Mouse (Mus musculus) retina, embryonic 14.5 days (tissue): ENCODE results near the gene Rapgef3.
A peak's percentile ranks its signal among the peaks of the same experiment; 100 is the strongest.

Source experiments
- DNase-seq: peaks from one replicate; pipeline ENCODE4 v3.0.0-alpha.2; 2015; ENCODE audit warnings: low spot score

The Rapgef3 gene

DNA sequence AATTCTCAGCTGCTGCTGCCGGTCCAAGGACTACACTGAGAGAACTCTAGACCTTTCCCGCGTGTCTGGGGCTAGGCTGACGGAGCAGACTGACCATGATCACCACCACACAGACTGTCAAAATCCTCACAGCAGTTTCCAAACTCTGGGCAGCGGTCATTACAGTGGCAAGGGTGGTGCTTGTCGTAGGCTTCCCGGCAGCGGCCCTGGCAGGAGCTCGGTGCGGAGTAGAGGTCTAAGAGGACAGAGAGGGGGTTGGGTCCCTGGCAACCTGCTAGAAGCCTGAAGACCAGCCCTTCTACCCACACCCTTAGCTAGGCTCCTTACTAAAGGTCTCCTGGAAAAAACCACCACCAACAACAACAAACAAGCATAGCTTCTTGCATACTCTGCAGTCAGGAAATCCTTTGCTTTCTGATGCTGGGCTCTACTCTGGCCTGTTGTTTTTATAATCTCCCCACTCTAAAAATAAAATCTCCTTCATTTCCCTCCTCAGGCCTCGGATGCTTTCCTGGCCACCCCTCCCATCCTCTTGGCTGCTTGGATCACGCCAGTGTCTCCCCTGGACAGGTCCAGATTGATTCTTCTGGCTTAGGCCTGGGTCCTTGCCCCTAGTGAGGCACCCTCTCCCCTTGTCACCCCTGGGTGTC, 47.6 kb downstream of the Rapgef3 start:
- no peak for DNase-seq

DNA sequence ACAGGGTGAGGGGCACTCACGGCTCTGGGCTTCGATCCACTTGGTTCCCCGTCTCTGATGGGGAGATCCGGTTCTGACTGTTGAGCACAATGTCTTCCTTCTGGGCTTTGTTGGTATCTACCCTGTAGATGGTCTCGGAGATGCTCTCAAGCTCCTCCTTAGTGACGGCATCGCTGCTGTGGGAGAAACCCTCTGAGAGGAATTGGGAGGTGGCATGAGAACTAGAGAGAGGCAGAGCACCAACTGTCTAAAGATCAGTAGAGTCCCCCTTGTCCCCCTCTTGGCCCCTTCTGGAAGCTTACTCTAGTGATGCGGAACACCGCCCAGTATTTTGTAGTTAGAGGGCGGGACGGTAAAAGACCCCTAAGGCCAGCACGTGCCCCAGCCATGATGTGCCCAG, 48.3 kb downstream of the Rapgef3 start:
- DNase-seq, result no peak

DNA sequence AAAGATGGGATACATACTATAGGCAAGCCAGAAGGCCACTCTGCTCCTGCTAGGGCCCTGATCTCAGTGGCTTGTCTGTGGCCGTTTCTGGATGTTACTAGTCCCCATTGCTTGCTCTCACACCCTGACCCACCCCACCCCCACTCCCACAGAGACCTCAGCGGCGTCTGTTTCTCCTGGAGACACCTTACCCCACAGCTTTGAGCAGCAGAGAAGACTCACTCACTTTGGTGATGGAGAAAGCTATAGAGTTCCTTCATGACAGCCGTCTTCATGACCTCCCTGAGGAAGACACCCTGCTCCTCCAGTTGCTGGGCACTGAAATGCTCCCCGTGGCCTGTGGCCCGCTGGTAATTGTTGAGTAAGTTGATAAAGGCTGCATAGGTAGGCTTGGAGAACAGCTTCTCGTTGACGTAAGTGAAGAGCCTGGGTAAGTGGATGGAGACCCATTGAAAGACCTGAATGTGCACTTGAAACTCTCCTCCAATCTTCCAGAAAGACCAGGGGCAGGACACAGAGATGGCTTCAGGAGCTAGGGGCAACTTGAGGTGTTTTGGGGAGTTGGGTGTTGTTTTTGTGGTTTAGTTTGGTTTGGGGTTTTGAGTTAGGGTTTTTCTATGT, 49.1 kb downstream of the Rapgef3 start:
- no peak for DNase-seq

DNA sequence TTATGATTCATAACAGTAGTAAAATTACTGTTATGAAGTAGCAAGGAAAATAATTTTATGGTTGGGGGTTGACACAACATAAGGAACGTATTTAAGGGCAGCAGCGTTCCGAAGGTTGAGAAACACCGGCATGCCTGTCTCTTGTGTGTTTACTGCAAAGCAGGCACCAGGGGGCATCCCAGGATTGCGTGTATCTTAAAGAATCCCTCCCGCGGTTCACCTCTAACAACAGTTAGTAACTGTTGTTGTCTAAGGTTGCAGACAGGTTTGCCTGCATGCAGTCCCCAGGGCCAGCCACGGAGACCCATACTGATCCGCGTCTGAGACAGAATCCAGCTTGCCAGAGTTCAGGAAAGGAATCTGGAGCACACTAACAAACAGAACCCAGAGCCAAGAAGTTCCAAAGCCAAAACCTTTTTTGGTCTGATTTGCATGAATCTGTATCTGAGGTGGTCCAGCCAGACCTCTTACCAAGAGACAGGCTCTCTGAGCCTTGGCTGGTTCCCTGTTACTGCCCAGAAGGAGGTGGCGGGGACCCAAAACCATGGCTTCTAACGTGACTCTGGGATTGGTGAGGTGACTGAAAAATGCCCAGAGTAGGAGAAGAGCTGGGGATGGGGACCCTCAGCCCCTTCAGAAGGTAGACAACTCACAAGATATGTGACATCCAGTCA, 49.8 kb downstream of the Rapgef3 start:
- DNase-seq, result peak; percentile 74

DNA sequence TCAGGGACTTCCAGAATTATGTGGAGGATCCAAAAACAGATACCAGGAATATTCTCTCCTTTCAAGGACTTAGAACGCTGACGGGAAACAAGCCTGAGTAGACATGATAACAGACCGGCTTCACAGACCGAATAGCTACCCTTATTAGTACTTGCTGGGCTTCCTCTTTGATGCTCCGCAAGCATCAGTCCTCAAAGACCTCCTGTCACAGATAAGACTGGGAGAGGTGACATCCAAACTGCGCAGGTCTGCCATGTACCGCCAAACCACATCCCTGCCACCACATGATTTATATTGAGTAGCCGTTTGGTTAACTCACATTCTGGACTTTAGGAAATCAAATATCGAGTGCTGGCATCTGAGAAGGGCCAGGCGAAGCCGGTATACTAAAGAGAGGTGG, 51.0 kb downstream of the Rapgef3 start:
- DNase-seq, result no peak

DNA sequence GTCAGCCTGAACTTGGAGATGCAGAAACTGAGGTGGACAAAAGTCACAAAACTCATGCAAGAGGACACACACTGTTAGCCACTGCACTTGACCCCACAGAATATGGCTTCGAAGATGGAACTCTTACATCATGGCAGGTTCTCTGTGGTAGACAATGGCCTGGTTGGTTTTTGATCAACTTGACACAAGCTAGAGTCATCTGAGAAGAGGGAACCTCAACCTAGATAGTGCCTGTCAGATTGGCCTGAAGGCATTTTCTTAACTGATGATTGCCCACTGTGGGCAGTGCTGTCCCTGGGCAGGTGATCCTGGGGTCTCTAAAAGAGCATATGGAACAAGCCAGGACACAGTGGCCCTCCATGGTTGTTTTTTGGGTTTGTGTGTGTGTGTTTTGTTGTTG, 52.0 kb downstream of the Rapgef3 start:
- no peak for DNase-seq

DNA sequence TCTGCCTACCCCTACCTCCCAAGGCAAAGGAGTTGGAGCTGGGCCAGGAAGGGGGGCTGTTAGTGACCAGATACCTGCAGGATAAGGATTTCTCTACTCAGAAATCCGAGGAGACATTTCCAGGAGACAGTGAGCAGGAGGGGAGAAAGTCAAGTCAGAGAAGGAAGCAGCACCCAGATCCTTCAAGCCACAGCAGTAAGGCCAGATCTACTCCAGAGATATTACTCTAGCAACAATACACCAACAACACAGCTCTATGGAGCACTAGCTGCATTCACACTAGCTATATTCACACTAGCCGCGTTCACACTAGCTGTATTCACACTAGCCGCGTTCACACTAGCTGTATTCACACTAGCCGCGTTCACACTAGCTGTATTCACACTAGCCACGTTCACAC, 52.7 kb downstream of the Rapgef3 start:
- DNase-seq, result no peak

DNA sequence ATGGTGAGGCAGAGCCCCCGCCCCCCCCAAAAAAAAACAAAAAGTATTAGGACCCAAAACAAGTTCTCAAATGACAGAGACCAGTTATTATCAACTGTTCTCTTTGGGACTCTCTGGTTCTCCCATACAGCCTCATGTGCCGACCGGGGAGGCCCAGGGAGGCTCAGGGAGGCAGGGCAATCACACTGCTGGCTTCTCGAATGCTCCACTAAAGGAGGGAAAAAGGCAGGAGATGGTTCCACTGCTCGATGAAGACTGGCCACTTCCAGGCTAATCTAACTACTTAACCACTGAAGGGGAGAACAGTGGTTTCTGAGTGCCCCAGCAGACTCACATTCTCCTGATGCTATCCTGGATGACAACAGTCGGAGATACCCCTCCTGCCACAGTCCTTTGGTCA, 55.2 kb downstream of the Rapgef3 start:
- no peak for DNase-seq

DNA sequence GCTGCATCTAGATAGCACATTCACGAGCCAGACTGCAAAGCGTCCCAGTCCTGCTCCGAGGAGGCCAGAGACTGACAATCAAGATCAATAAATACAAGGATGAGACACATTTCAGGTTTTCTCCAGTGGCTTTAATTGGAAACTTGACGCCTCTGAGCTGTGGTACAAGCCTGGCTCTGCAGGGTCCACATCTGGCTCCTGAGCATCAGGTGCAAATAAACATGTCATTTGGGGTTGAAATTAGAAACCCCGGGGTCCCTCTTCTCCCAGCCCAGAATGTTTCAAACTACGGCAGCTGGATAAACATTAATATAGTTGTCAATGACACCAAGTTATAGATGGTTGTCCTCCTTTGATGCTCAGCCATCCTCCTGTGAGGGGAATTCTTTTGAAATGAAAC, 56.9 kb downstream of the Rapgef3 start:
- no peak for DNase-seq

DNA sequence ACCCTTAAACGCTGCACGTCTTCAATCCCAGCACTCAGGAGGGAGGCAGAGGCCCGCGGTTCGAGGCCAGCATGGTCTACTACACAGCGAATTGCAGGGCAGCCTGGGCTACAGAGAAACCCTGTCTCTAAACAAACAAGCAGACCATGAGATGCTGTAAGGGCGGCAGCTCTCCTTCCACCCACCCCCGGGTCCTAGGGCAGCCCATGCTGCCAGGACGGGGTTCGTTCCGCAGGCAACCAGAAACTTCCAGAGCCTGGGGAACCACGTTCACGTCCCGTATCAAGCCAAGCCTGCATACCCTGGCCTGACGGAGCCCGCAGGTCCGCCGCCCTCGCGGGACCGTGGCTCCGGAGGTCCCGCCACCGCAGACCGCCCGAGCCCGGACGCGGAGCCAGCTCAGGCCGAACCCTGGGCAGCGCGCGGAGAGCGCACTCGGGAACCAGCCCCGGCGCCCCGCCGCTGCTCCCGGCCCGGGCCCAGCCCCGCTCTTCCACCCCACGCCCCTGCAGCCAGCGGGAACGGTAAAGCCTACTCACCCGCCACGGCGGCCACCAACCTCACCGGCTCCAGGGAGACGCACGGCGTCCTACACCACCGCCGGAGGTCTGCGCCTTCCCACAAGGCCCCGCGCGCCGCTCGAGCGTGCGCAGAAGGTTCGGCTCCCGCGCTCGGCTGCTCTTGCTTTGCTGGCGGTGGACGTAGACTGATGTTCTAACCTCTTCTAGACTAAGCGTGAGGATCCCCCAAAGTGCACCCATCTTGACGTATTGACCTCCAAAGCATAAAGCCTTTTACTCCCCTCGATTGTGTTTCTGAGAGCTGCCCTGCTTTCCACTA, 62.3 kb downstream of the Rapgef3 start, which contains the start of gene Rpap3:
Rpap3 (minus strand) TSS at position 615 of the 840 bp plus-strand sequence.
- DNase-seq, result peak; percentile 89

DNA sequence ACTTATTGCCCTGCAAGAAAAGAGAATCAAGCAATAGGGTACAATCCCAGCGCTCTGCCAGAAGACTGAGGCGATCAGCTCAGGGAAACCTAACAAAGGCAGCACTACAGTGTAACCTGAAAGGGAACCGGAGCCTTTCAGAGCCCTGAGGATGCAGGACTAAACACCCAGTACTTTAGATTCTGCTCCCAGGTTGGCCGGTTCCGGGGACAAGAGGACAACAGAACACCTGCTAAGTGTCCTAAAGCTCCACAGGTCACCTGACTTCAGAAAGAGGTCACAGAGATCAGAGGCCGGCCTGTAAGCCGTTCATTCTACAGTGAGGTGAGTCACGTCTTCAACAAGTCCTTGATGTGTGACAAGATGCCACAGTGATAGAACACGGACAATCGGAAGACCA, 71.2 kb downstream of the Rapgef3 start:
- no peak for DNase-seq
